Mouse (Mus musculus): Measurements from ENCODE around the gene Atp6ap1l. TPM values are rescaled to one million over a fixed set of nuclear protein-coding genes. Genes with fewer than 3 reads are reported as not detected.
"Not testable (repeated sequence)": the region's sequence is repeated elsewhere in the genome, so short reads cannot be mapped to it uniquely, and the experiment has no call there.

The Atp6ap1l gene
- not detected for total RNA-seq (2021)
- long read RNA-seq, experiment 1: 0 reads
- long read RNA-seq, experiment 2: 0 reads

DNA sequence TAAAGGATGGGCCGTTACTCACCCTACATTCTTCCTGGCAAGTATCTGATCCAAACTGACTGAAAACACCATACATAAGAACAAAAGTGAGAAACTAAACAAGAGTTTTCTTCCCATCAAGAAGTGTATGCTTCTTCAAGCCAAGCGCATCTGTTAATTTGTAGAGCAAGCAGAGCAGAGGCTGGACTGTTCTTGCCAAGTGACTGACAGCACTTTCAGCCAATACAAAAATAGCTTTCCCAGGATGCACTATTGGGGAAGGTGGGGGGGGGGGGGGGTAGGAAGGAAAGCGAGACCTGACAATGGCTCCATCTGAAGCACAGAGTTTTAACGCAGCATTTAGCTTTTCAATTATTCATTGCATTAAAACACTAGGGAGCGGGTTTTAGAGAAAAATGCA lies at the start of gene Atp6ap1l:
Atp6ap1l (minus strand) TSS at position 180 of the 400 bp plus-strand sequence.
- no peak for DNase-seq

DNA sequence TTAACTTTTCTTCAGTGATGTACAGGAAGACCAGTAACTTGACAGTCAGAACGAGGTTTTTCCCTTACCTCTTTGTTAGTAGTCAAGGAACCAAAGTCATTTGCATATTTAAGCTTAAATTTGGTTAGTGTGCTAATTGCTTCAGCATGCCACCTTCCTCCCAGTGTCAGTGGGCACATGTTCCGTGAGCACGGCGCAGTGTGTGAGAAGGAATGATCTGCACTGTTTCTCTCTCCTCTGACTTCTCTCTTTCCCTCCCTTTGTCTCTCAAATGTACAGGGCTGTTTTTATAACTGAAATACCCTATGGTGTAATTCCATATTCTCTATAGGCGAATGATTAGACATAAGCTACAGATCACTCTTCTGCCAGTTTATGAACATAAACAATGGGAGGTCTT lies 34.4 kb upstream of the Atp6ap1l start:
- DNase-seq: no peak

GRCm38 (mm10) chr13:90939192-90939591 lies 34.0 kb upstream of the Atp6ap1l start:
- no peak for DNase-seq

DNA sequence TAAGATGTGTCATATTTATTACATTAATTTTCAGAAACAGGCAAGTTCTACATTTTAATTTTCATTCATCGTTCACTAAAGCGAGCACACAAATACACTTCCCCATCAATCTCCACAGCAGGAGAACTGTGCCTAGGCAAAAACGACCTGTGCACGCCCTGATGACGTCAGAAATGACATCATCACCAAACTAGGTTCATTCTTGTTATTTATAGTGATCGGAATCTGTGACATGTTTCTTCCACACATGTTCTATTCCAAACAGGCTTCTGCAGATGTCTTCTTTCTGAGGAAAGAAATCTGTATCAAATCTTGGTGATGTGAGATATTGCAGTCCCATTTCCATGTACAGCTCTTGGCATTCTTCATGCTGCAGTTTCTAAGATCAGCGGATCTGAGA lies 30.7 kb upstream of the Atp6ap1l start:
- DNase-seq: no peak

GRCm38 (mm10) chr13:90933256-90933655 lies 28.1 kb upstream of the Atp6ap1l start:
- DNase-seq: peak; percentile 35 to 44

- peak; percentile 62 to 89 for DNase-seq
Measured at GRCm38 (mm10) chr13:90929847-90930246, 24.7 kb upstream of the Atp6ap1l start.

DNA sequence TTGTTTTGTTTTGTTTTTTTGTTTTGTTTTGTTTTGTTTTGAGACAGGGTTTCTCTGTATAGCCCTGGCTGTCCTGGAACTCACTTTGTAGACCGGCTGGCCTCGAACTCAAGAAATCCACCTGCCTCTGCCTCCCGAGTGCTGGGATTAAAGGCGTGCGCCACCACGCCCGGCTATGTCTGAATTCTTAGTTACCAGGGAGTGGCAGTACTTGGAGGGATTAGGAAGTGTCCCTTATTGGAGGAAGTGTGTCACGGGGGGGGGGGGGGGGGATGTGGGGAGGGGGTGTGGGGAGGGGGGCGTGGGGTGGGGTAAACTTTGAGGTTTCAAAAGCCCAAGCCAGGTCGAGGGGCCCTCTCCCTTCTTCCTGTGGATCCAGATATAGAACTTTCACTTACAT lies 23.1 kb upstream of the Atp6ap1l start:
- not testable (repeated sequence) for DNase-seq

- DNase-seq: no peak
Measured at GRCm38 (mm10) chr13:90926938-90927633, 21.9 kb upstream of the Atp6ap1l start.

DNA sequence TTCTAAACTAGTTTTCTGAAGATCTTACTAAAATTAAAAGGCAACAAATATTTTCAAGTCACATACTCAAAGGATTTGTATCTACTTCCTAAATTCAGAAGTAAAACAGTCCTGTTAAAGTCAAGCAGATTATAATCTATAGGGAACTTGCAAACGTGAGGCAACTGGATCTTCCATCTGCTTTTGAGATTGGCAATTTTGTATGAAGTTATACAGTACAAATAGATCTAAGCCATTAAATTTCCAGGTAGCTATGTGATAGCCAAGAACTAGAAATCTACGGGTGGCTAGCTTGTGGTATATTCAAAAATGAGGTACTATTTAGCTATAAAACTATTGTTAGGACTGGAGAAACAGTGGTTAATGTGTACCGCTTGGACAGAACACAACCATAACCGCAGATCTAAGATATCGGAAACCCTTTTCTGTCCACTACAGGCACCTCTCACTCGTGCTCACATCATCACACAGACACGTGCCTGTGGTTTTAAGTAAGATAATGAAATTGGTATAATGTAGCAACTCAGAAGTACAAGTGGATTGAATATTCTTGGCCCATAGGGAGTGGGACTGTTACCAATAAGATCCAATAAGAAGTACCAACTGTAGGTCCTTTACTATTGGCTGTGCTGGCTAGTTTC lies 21.1 kb upstream of the Atp6ap1l start:
- no peak for DNase-seq

- DNase-seq: no peak
Measured at GRCm38 (mm10) chr13:90925191-90925590, 20.0 kb upstream of the Atp6ap1l start.

DNA sequence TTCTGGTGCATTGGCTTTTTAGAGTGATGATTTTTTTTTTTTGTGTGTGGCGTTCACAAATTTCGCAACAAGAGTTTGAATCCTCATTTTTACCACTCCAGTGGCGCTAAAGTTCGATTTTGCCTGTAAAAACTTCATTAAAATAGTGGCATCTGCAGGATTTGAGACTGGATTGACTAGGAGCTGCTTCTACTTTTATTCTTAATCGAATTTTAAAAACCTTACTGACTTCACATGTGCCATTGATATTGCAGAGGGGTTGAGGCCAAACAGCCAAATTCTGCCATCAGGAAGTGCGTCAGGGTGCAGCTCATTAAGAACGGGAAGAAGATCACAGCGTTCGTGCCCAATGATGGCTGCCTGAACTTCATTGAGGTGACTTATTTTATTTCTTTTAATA lies 18.9 kb upstream of the Atp6ap1l start:
- no peak for DNase-seq

GRCm38 (mm10) chr13:90923617-90924016 lies 18.5 kb upstream of the Atp6ap1l start:
- not testable (repeated sequence) for DNase-seq

- peak; percentile 91 to 97 for DNase-seq
Measured at GRCm38 (mm10) chr13:90922751-90923612, 17.8 kb upstream of the Atp6ap1l start, which contains the start of gene Rps23. Gene Rps23 (plus strand): TSS chr13:90922958.

DNA sequence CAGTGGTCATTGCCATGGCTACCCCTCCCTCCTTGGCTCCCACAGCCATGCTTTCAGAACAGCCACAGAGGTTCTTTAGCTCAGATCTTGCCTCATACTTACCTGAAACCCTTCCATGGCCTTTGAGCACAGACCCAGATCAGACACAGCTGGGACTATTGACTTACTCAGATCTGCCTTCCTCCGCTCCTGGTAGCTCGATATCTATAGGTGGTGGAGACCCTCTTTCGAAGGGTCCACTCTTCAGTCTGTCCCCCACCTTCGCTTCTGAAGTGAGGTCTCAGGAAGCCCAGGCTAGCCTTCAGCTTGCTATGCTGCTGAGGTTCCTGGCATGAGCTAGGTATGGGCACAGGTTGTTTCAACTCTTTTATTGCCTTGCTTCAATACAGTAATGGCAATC lies 9.6 kb upstream of the Atp6ap1l start:
- no peak for DNase-seq

DNA sequence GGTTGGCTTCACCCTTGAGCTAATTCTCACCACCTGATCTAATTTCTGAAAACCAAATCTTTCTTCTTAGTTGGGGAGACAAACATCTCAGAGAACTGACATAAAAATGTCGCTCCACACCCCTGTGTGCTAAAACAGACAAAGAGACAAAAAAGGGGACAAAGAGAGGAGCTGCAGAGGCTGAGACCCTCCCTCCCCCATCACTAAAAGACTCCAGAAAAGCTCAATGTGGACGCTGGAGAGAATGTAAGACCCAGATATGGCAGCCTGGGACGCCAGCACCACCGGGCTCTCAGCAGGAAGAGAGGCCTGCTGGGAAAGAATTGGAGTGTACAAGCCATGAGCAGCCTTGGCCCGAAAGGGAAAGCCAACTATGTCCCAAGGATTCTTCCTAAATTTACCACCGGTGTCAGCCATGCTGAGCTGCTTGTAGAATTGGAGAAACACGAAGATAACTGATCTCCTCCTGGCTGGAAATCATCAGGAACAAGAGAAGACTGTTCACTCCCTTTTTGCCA lies 8.6 kb upstream of the Atp6ap1l start:
- DNase-seq: no peak

GRCm38 (mm10) chr13:90912760-90913674 lies 7.9 kb upstream of the Atp6ap1l start:
- DNase-seq: no peak

DNA sequence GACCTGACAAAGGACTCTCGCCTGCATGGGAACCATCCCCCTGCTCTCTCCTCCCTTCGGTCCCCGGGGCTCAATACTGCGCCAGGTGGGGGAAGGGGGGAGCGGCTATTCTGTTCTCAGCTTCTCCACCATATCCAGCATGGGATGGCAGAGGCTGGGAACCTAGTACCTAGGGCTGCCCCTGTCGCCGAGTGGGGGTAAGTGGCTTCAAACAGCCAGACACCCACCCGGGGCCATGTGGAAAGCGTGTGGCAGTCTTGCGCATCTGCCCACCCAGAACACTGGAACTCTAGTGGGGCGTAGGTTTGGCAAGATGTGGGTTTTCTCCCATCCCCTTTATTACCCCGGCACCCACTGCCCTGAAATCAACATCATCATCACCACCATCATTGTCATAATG lies 2.2 kb upstream of the Atp6ap1l start:
- no peak for DNase-seq

GRCm38 (mm10) chr13:90896821-90897220 lies 8.3 kb downstream of the Atp6ap1l start:
- DNase-seq: no peak

GRCm38 (mm10) chr13:90896098-90896497 lies 9.1 kb downstream of the Atp6ap1l start:
- no peak for DNase-seq

- no peak for DNase-seq
Measured at GRCm38 (mm10) chr13:90894819-90895218, 10.3 kb downstream of the Atp6ap1l start.

- no peak for DNase-seq
Measured at GRCm38 (mm10) chr13:90890111-90890510, 15.0 kb downstream of the Atp6ap1l start.
